Mouse (Mus musculus): ENCODE results near the gene Arhgap21.
A peak's percentile ranks its signal among the peaks of the same experiment; 100 is the strongest.

Gene Arhgap21

DNA sequence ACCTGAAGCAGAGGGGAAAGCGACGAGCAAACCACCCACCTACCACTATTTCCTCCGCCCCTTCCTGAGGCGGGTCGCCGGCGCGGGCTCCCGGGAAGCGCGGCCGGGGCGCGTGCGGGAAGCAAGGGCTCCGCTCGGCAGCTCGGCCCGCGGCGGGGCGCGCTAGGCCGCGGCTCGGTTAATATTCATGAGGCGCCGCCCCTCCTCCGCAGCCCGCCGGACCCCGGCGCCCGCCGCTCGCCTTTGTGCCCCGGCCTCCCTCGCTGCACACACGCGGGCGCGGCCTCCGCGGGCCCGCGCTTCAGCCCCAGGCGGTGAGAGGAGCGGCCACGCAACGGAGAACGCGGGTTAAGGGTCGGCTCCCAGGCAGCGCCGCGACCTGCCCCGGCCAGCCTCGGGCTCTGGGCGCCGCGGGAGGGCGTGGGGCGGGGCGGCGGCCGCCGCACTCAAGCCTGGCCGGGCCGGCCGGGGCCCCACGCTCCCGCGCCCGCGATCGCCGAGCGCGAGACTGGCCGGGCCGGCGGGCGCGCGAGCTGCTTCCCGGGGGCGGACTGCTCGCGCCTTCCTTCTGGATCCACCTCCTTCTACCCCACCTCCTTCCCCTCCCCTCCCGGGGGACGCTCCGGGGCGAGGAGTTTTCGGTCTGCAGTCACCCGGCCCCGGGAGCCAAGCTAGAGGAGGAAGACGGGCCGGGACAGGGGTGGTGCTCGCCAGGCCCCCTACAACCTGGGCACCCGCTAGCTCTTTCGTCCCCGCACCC is at the start of gene Arhgap21:
TSS of gene Arhgap21 (minus strand) at position 441 of the 760 bp plus-strand sequence.
- DNase-seq (ENCODE audit: extremely low read depth, low read depth): peak; percentile 26

DNA sequence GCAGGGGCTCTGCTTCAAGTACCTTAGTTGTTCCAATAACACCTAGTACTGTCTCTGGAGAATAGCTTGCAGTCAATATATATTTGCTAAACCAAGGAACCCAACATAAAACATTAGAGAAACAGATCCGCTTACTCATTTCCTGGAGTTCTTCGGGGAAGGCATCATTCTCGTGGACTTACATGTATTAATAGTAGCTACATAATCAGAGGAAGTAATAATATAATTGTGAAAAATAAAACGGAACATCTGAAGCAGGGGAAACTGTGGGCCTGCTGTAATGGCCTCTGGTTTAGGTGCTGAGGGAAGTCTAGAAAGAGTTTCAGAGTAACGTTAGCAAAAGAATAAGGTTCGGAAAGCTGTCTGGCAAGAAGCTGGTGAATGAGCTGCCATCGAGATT is 47.9 kb upstream of the Arhgap21 start:
- DNase-seq (ENCODE audit: extremely low read depth, low read depth): no peak

DNA sequence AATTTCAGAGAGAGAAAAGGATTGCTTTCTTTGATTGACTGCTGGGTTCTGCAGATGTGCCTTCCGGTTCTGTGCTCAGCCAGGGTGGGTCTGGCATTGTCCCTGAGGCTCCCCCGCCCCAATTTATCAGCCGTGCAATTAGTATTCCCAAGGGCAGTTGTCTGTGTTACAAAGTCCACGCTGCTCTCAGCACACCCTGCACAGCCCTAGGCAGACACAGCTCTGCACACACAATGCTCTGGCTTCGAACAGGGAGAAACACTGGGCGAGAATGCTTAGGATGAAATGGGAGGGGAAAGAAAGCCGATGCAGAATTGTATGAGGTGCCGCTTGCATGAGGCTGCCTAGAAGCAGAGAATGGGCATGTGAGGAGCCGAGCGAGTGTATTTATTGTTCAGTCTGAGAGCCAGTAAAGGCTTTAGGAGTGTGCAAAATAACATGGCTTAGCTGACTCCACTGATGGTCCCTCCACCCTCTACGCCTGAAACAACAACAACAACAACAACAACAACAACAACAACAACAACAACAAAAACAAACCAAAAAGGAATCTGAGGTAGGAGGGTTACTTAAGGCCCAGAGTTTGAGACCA is 42.2 kb upstream of the Arhgap21 start:
- no peak for DNase-seq (ENCODE audit: extremely low read depth, low read depth)

DNA sequence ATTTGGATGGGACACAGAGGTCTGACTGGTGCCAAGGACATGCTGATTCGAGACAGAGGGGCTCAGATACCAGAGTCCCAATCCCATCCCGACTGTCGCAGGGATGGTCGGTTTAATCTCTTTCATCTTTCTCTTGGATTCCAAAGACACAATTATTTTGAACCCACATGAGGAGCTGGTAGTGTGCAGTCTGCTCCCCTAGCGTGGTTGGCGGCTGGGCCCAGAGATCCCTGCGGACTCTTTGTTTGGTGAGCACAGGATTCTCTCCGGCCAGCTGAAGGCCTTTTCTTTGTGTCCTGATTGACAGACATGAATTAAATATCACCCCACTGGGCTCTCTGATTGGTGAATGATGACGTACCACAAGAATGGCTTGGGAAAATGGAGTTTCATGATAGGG is 41.5 kb upstream of the Arhgap21 start:
- no peak for DNase-seq (ENCODE audit: extremely low read depth, low read depth)

DNA sequence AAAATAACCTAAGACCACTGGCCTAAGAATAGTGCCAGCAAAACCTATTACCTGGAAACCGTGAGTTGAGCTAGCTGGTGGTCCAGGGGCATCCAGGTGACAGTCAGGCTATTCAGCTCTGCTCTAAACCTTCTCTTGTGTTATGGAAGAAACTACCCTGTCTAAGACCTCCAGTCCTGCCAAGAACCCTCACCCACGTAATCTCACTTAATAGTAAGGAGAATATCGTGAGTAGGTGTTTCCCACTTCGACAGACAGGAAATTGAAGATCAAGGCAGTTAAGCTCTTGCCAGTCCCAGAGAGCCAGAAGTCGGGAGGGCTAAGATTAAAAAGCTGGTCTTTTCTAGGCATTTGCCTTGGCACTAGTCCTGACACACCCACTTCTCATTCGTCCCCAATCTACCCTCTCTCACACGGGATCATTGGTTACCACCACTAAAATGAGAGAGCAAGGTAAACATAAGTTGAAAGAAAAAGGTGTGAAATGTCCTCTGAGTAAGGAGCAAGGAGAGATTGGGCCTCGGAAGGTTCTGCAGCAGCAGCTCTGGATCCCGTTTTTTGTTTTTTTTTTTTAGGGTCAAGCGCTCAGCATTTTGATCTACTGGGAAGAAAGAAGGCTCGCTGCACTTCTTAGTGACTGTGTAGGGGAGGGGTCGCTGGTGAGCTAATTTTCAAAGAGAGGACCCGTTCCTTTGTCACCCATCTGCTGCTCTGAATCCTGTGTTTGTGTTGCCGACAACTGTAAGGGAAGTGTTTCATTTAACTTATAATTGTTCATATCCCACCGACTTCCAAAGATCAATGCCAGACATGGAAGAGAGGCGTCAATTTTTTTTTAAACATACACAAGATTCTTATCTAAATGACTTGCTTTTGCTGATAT is 40.8 kb upstream of the Arhgap21 start:
- no peak for DNase-seq (ENCODE audit: extremely low read depth, low read depth)

DNA sequence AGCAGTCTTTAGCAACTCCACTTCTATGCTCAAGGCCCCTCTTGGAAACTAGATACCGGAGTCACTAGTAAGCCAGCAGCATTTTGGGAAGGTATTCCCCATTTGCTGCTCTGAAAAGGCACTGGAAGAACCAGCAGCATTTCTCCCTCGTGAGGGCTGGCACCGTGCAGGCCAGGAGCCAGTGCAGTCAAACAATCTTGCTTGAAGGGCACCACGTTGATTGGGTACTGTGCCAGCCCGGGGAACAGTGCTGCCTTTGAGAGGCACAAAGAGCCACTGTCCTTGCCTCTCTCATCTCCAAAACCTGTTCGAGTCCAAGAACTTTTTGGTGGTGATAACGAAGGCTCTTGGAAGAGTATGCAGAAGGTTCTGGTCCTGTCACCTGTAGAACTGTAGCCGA is 33.9 kb upstream of the Arhgap21 start:
- no peak for DNase-seq (ENCODE audit: extremely low read depth, low read depth)

DNA sequence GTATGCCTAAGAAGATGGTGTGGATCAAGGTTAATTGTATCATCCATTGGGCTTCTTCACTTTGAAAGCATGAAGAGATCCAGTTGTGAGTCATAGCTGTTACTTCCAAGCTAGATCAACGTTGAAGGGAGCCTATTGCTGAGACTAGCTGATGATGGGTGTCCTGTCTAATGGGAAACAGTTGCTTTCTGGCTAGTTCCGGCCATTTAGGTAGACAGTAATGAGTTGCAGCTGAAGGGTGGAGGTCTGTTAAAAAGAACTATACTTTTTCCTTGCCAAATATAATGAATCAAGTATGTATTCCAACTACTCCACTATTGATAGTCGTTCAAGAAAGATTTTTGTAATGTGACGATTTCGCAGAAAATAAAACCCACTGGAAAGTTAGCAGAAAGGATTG is 32.5 kb upstream of the Arhgap21 start:
- no peak for DNase-seq (ENCODE audit: extremely low read depth, low read depth)

DNA sequence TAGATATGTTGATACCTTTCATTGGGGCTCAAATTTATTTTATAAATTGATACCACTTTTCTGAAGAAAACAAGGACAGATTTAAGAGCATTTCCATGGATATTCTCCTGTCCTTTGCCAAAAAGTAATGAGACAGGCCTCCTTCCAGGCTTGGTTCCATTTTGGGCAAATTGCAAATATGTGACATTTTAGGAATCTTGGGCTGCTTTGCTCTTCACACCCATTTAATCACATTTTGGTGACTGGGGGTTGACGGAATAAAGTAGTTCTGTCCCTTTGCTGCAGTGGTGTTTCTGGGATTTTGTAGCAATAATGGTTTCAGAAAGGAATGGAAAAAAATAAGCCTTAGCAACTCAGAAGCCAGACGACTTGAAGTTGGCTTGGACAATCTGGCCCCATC is 26.9 kb upstream of the Arhgap21 start:
- no peak for DNase-seq (ENCODE audit: extremely low read depth, low read depth)

DNA sequence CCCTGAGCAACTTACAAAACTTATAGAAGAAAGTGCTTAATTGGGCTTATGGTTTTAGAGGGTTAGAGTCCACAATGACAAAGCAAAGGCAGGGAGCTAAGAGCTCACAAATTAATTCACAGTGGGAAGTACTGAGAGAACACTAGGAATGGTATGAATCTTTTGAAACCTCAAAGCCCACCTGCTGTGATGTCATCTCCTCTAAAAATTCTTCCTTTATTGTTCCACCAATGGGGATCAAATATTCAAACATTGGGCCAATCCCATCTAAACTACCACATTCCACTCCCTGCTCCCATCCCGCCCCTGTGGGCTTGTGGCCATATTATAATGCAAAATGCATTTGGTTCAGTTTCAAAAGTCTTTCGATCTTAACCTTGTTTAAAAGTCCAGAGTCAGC is 22.8 kb upstream of the Arhgap21 start:
- no peak for DNase-seq (ENCODE audit: extremely low read depth, low read depth)

DNA sequence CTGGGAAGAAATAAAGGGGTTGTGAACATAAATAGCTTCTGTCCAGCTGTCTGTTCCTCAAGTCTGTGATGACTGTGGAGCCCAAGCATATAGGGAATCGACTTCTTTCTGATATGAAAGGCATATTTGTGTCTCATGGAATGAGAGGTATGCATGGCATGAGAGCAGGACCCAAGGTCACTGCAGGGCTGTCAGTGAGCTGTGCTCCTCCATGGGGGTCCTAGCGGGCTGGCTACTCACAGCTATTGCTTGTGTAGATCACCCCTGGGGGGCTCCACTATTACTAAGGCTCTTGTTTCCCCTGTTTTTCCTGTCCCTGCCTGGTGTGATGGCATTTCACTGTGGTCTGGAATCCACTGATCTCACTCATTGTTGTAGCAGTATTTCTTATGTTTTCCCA is 22.2 kb upstream of the Arhgap21 start:
- DNase-seq (ENCODE audit: extremely low read depth, low read depth): no peak

DNA sequence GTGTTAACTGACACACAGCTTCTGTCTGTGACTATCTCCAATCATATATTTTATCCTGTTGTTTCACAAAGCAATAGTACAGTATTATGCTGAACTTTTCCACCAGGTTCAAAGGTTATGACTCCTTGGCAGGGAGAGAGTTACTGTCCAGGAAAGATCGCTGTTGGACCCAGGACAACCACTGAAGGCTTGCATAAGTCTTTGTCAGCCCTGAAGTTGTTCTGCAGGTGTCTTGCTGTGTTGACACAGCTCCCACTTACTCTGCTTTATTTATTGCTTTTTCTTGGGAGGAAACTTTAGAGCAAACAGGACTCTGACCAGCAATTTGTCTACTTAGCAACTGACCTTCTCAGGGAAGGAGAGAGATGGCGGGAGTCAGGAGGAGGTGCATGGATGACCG is 21.4 kb upstream of the Arhgap21 start:
- no peak for DNase-seq (ENCODE audit: extremely low read depth, low read depth)

DNA sequence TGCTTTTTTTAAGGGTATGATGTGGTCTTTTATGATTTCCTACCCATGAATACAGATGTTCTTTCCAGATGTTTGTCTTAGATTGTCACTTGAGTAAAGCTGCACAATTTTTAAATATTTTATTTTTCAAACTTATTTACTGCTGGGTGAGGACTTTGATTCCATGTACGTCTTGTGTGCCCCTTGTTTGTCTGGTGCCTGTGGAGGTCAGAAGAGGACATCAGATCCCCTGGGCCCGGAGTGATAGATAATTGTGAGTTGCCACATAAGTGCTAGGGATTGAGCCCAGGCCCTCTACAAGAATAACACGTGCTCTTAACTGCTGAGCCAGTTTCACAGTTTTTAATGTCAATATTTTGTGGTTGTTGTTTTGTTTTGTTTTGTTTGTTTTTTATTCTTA is 19.1 kb upstream of the Arhgap21 start:
- no peak for DNase-seq (ENCODE audit: extremely low read depth, low read depth)

DNA sequence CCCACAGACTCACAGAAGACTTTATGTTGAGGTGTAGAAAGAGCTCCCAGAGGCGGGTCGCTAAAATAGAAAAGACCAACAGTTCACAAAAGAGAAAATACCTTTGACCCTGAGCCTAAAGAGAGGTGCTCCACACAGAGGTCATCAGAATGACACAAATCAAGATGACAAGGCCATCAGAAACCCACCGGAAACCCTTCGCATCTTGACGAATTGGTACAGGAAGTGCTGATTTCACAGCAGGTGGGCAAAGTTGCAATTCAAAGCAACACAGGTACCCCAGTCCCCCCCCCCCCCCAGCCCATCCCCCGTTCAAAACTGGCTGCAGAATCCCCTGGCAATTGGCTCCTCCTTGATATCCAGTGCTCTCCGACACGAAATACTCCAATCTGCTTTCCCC is 10.0 kb upstream of the Arhgap21 start:
- no peak for DNase-seq (ENCODE audit: extremely low read depth, low read depth)

DNA sequence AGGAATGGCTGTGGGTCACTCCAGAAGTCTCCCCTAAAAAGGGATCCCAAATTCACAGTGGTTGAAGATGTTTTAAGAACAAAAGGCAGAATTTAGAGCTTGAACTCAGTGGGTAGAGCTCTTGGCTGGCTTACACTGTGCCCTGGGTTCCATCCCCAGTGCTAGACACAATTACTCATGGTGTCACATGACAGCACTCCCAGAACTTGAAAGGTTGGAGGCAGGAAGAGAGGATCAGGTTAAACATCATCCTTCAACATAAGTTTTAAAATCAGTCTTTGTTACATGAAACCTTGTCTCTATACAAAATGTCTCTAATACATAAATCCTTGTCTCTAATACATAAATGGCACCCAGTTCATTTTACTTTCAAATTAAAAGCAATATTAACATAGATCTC is 8.4 kb upstream of the Arhgap21 start:
- no peak for DNase-seq (ENCODE audit: extremely low read depth, low read depth)

DNA sequence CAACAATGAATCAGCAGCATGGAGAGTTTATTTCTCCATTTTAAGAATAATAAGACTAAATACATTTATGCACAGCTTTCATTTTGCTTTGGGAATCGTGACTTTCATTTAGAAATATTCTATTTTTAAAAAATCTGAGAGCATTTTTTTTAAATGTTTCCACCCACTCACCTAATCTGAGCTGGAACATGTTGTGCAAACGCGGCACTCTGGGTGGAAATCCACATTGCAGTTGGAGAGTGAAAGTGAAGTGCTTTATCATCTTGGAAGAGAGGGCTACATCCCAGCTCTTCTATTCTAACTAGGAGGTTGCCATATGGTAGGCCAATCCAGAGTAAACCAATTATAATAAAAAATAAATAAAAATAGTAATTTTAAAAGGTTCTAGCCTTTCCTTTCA is 4.8 kb upstream of the Arhgap21 start:
- no peak for DNase-seq (ENCODE audit: extremely low read depth, low read depth)

DNA sequence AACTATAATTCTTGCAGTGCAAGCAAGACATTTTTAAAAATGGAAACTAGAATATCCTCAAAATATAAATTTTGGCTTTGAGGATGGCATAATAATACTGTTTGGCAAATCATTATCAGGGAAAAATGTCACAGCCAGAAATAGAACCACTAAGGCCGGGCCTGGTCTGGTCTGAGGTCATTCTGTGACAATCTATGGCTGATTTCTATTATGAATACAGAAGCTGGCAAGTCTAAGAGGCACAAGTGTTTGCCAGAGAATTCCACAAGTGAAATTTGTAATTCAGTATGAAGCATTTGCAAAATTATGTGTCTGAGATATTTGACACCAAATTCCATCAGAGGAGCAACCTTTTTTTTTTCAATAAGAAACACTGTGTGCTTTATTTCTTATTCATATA is 3.5 kb upstream of the Arhgap21 start:
- no peak for DNase-seq (ENCODE audit: extremely low read depth, low read depth)

DNA sequence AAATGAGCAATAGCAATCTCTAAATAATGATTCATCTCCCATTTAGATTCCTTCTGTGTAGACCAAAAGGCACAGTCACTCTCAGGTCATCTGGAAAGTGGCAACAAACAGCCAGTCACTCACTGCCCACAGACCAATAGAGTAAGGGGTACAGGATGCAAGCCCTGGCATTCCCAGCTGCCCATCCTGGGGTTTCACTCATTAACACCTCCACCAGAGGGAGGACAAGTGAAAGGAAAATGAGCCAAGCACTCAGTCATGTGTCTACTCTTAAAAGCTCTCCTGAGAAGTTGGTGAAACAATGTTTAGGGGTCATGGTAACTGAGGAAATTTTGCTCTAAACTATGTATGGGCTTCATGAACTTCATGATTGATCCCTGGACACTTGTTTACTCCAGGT is 2.9 kb upstream of the Arhgap21 start:
- no peak for DNase-seq (ENCODE audit: extremely low read depth, low read depth)

DNA sequence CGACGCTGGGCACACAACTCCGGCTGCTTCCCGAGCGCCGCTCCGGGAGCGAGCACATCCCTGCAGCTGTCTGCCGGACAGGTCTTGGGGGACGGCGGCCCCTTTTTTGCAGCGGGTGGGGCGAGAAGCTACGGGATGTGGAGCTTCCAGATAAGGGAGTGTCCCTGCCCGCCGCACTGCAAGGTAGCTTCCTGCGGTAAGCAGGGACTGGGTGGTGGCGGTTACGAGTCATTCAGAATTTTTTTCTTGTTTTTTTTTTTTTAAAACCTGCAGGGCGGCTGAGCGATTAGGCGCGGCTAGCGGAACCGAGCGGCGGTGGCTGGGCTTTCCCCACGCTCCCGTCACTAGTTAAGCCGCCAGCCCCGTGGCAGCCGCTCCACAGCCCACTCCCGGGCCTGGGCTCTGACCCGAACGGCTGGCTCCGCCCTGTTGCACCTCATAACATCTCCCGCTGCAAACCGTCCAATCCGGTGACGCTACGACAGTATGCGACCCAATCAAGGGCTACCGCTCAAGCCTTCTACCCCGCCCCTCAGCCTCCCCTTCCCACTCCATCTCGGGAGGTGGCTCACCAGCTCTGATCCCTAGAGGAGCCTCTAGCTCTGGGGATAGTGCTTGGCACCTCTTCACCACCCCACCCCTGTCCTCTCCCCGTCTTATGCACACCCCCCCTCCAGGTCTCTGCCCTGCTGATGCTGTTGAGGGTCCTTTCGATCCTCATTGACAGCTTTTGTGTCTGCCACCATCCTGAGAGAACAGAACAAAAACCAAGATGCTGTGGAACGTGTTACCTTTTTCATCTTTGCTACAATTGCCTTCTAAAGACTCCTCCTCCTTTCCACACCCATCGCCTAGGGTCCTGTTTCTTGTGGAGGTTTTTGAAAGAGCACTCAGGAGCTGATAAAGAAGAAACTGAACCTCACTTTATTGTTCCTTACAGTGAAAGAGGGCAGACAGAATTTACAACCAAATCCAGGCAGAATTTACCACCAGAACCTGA is 820 bp upstream of the Arhgap21 start:
- DNase-seq (ENCODE audit: extremely low read depth, low read depth): peak; percentile 90

DNA sequence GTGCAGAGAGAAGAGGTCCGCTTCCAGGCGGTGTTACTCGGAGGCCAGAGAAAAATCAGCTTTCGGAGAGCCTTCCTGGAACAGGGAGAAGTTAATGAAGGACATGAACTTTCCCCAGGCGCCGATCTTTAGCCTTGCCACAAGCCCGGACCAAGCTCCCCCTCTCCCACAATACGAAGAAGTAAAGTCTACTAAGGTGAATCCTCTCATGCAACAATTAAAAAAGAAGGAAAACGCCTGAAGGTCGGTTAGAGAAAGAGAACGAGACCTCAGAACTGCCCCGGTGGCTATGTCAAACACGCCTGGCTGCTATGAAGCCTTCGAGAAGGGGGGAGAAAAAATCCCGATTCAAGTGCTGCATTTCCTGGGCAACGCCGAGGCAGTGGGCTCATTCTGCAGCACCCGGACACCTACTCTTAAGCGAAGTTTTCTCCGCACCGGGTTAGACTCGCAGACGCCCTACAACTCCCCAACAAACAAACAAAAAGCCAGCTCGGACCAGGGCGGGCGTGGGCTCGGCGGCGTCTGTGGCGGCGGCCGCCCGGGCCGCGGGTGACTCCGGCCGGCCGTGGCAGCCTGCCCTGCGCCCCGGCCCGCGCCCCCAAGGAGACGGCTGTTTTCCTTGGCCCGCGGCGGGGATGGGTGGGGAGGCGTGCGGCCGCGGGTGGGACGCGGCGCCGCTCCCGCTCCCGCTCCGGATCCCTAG is 882 bp downstream of the Arhgap21 start:
- DNase-seq (ENCODE audit: extremely low read depth, low read depth): no peak

DNA sequence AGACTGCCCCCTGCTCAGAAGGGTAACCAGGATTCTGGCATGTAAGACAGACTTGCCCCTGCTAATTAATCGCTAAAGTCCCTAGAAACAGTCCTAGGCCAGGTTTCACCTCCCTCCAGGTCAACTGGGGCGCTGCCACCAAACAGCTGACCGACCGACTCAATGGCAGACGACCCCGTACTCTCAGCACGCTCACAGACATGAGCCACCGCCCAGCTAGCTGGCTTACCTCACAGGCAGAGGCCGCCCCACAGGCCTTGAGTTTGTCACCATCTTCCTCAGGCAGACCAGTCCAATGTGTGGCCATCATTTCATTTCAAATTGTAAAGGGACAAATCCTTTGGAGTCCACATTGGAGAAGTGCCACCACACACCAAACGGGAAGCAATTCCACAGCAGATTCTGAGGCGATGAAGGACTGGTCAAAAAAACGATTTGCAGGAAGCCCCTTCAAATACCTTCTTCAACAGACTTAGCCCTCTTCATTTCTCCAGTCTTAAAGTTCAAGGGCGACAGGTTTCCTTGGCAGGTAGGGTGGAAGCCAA is 1.5 kb downstream of the Arhgap21 start:
- no peak for DNase-seq (ENCODE audit: extremely low read depth, low read depth)

Measured in MEL-GATA-1-ER (cell line).